Mouse (Mus musculus): ENCODE data around the gene Zbed5.

DNA sequence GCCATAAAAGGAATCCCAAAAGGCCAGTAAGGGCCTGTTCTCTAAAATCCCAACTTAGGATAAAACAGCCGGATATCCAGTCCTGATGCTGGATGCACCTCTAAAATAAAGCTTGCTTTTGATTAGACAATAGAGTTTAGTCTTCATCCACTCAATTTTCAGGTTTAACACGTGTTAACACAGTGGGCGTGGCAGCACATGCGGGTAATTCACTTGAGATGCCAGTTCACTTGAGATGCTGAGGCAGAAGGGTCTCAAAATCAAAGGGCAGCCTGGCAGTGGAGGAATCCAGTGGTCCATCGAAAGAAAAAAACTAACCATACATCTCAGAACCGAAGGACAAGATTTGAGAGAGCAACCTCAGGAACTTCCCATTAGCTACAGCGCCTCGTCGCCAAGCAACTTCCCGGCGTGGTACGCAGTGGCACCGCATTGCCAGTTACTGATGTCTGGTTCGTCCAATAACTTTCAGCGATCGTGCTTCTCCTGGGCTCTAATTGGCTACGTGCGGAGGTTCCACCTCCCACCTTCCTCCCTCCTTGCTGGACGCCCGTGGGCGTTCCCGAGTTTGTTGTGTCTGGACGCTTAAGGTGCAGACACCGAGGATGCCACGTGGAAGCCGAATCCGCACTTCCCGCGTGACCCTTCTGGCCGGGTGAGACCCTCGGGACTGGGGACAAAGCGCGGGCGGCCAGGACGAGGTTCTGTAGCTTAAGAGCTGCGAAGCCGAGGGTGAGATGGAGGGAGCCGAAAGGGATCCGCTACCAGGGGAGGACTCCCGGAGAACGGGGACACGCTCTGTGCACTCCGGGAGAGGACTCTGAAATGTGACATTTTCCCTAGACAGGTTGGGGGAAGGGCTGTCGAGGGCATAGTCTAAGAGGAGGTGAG lies at the start of gene Zbed5:
- TF ChIP-seq CTCF (IDR thresholded peaks at IDR 0.05; ENCODE audit: extremely low read depth, insufficient read depth, insufficient read length, insufficient replicate concordance) (no peak), POLR2A (IDR thresholded peaks at IDR 0.05; ENCODE audit: low read depth, low read length) (no peak)
